Mouse (Mus musculus): ENCODE results near the gene B4galt5. TPM values are rescaled to one million over a fixed set of nuclear protein-coding genes. Genes with fewer than 3 reads are reported as not detected.

The B4galt5 gene
- polyA plus RNA-seq, 1 experiment from 2014 or later = 11.2 TPM

GRCm38 (mm10) chr2:167298729-167299705, 50.0 kb downstream of the B4galt5 start:
- Histone ChIP-seq H3K4me3 (replicated peaks) (no peak overlapping the region), H3K27me3 (no peaks in the 10 kb centered on the region), H3K4me2 (replicated peaks) (no peak overlapping the region), H3K36me3 (peaks cover 31% of the 10 kb centered on the region), H3K27ac (peak overlapping the region; percentile 53; the same call in 1 of the 2 replicates), H3K9me3 (no peaks in the 10 kb centered on the region), H3K9ac (replicated peaks) (no peak overlapping the region), H3K4me1 (replicated peaks) (peaks cover 17% of the 10 kb centered on the region)
- WGBS = 73% methylated on average over 27 of the region's 27 CpGs
- peak; percentile 35 for ATAC-seq

GRCm38 (mm10) chr2:167297985-167298384, 51.0 kb downstream of the B4galt5 start:
- Histone ChIP-seq H3K27ac (no peak overlapping the region), H3K4me3 (replicated peaks) (no peak overlapping the region), H3K4me2 (replicated peaks) (no peak overlapping the region), H3K9ac (replicated peaks) (no peak overlapping the region), H3K9me3 (no peaks in the 10 kb centered on the region), H3K27me3 (no peaks in the 10 kb centered on the region), H3K4me1 (replicated peaks) (peaks cover 17% of the 10 kb centered on the region), H3K36me3 (peaks cover 31% of the 10 kb centered on the region)
- 95% methylated on average over 11 of the region's 11 CpGs for WGBS
- no peak for ATAC-seq

- 61% methylated on average over 15 of the region's 15 CpGs for WGBS
- H3K4me3 ChIP-seq (replicated peaks) = 0 out of 2 replicates have a peak overlapping the region, but pooled peaks have one; percentile 17
- no peak for ATAC-seq
- no peaks in the 10 kb centered on the region for H3K9me3 ChIP-seq
- H3K36me3 ChIP-seq = peaks cover 7% of the 10 kb centered on the region; the same call in 1 of the 2 replicates
- no peaks in the 10 kb centered on the region for H3K27me3 ChIP-seq
- H3K4me1 ChIP-seq (replicated peaks) = peaks cover 13% of the 10 kb centered on the region
- peak overlapping the region; percentile 23 for H3K4me2 ChIP-seq (replicated peaks)
- H3K27ac ChIP-seq = no peak overlapping the region
- H3K9ac ChIP-seq (replicated peaks) = no peak overlapping the region
These were observed 54.1 kb downstream of the B4galt5 start for GRCm38 (mm10) chr2:167294926-167295325.

GRCm38 (mm10) chr2:167294216-167294615, 54.8 kb downstream of the B4galt5 start:
- Histone ChIP-seq H3K4me2 (replicated peaks) (peak overlapping the region; percentile 23; the same call in 1 of the 2 replicates), H3K9ac (replicated peaks) (no peak overlapping the region), H3K27me3 (no peaks in the 10 kb centered on the region), H3K4me1 (replicated peaks) (peaks cover 6% of the 10 kb centered on the region), H3K9me3 (no peaks in the 10 kb centered on the region), H3K27ac (no peak overlapping the region), H3K36me3 (0 out of 2 replicates have a peak, but pooled peaks cover 1% of the 10 kb centered on the region), H3K4me3 (replicated peaks) (no peak overlapping the region)
- no peak for ATAC-seq
- 85% methylated on average over 7 of the region's 7 CpGs for WGBS

- Histone ChIP-seq H3K9ac (replicated peaks) (no peak overlapping the region), H3K36me3 (no peaks in the 10 kb centered on the region), H3K4me3 (replicated peaks) (no peak overlapping the region), H3K4me2 (replicated peaks) (no peak overlapping the region), H3K27me3 (no peaks in the 10 kb centered on the region), H3K9me3 (no peaks in the 10 kb centered on the region), H3K4me1 (replicated peaks) (peaks cover 4% of the 10 kb centered on the region; the same call in 1 of the 2 replicates), H3K27ac (no peak overlapping the region)
- no peak for ATAC-seq
- 77% methylated on average over 13 of the region's 13 CpGs for WGBS
These were observed 55.5 kb downstream of the B4galt5 start for GRCm38 (mm10) chr2:167293289-167294085.

GRCm38 (mm10) chr2:167292854-167293253, 56.1 kb downstream of the B4galt5 start:
- Histone ChIP-seq H3K4me2 (replicated peaks) (no peak overlapping the region), H3K4me3 (replicated peaks) (no peak overlapping the region), H3K27ac (no peak overlapping the region), H3K27me3 (no peaks in the 10 kb centered on the region), H3K4me1 (replicated peaks) (peaks cover 4% of the 10 kb centered on the region; the same call in 1 of the 2 replicates), H3K9ac (replicated peaks) (no peak overlapping the region), H3K36me3 (no peaks in the 10 kb centered on the region), H3K9me3 (no peaks in the 10 kb centered on the region)
- 39% methylated on average over 6 of the region's 6 CpGs for WGBS
- 0 out of 2 replicates have a peak, but pooled peaks have one; percentile 11 for ATAC-seq

- no peak for ATAC-seq
- 86% methylated on average over 4 of the region's 4 CpGs for WGBS
- H3K4me3 ChIP-seq (replicated peaks) = no peak overlapping the region
- no peak overlapping the region for H3K27ac ChIP-seq
- peaks cover 4% of the 10 kb centered on the region; the same call in 1 of the 2 replicates for H3K4me1 ChIP-seq (replicated peaks)
- no peak overlapping the region for H3K4me2 ChIP-seq (replicated peaks)
- H3K27me3 ChIP-seq = no peaks in the 10 kb centered on the region
- no peak overlapping the region for H3K9ac ChIP-seq (replicated peaks)
- H3K9me3 ChIP-seq = no peaks in the 10 kb centered on the region
- H3K36me3 ChIP-seq = no peaks in the 10 kb centered on the region
These were observed 56.8 kb downstream of the B4galt5 start for GRCm38 (mm10) chr2:167292151-167292591.

GRCm38 (mm10) chr2:167291656-167292055, 57.3 kb downstream of the B4galt5 start:
- Histone ChIP-seq H3K9me3 (no peaks in the 10 kb centered on the region), H3K27me3 (no peaks in the 10 kb centered on the region), H3K27ac (no peak overlapping the region), H3K9ac (replicated peaks) (no peak overlapping the region), H3K4me3 (replicated peaks) (no peak overlapping the region), H3K4me2 (replicated peaks) (no peak overlapping the region), H3K36me3 (no peaks in the 10 kb centered on the region), H3K4me1 (replicated peaks) (peaks cover 4% of the 10 kb centered on the region; the same call in 1 of the 2 replicates)
- no peak for ATAC-seq
- WGBS = 89% methylated on average over 11 of the region's 11 CpGs

GRCm38 (mm10) chr2:167281461-167281860, 67.5 kb downstream of the B4galt5 start:
- no peak for ATAC-seq
- Histone ChIP-seq H3K4me1 (replicated peaks) (0 out of 2 replicates have a peak, but pooled peaks cover 3% of the 10 kb centered on the region), H3K27ac (no peak overlapping the region), H3K4me3 (replicated peaks) (no peak overlapping the region), H3K9ac (replicated peaks) (no peak overlapping the region), H3K27me3 (peaks cover 9% of the 10 kb centered on the region; the same call in 1 of the 2 replicates), H3K9me3 (no peaks in the 10 kb centered on the region), H3K36me3 (no peaks in the 10 kb centered on the region), H3K4me2 (replicated peaks) (no peak overlapping the region)
- WGBS = 93% methylated on average over 13 of the region's 13 CpGs

GRCm38 (mm10) chr2:167280986-167281310, 68.0 kb downstream of the B4galt5 start:
- peak; percentile 50 for ATAC-seq

GRCm38 (mm10) chr2:167280090-167280985, 68.6 kb downstream of the B4galt5 start:
- no peak overlapping the region for H3K4me3 ChIP-seq (replicated peaks)
- peak; percentile 89 for ATAC-seq
- no peaks in the 10 kb centered on the region for H3K9me3 ChIP-seq
- no peak overlapping the region for H3K9ac ChIP-seq (replicated peaks)
- H3K36me3 ChIP-seq = no peaks in the 10 kb centered on the region
- peaks cover 9% of the 10 kb centered on the region; the same call in 1 of the 2 replicates for H3K27me3 ChIP-seq
- WGBS = 46% methylated on average over 26 of the region's 26 CpGs
- H3K4me2 ChIP-seq (replicated peaks) = no peak overlapping the region
- no peak overlapping the region for H3K27ac ChIP-seq
- H3K4me1 ChIP-seq (replicated peaks) = 0 out of 2 replicates have a peak, but pooled peaks cover 3% of the 10 kb centered on the region

More at GRCm38 (mm10) chr2:167280986-167281310, 68.0 kb downstream of the B4galt5 start:
- no peak overlapping the region for H3K4me2 ChIP-seq (replicated peaks)
- no peak overlapping the region for H3K4me3 ChIP-seq (replicated peaks)
- no peak overlapping the region for H3K9ac ChIP-seq (replicated peaks)
- H3K9me3 ChIP-seq = no peaks in the 10 kb centered on the region
- H3K36me3 ChIP-seq = no peaks in the 10 kb centered on the region
- H3K4me1 ChIP-seq (replicated peaks) = 0 out of 2 replicates have a peak, but pooled peaks cover 3% of the 10 kb centered on the region
- no peak overlapping the region for H3K27ac ChIP-seq
- H3K27me3 ChIP-seq = peaks cover 9% of the 10 kb centered on the region; the same call in 1 of the 2 replicates
- 82% methylated on average over 4 of the region's 4 CpGs for WGBS

Measured in midbrain, embryonic 13.5 days (tissue).